Mouse (Mus musculus) limb, embryonic 10.5 days (tissue): ENCODE measurements around the gene Rer1. TPM values are rescaled to one million over a fixed set of nuclear protein-coding genes. Genes with fewer than 3 reads are reported as not detected.

Experiments
- DNase-seq: peaks from one replicate; pipeline ENCODE4 v3.0.0-alpha.2; 2017; ENCODE audit warnings: low spot score
- H3K27ac ChIP-seq: fragments of 300-500 bp; sonication (generic); 2 replicates; pipeline ENCODE4 v1.5.1; 2016; ENCODE audit warnings: mild to moderate bottlenecking
- H3K27me3 ChIP-seq: fragments of 300-500 bp; sonication (generic); 2 replicates; pipeline ENCODE4 v1.6.1; 2016; ENCODE audit warnings: low read depth, mild to moderate bottlenecking; ENCODE audit not compliant: poor library complexity, severe bottlenecking
- H3K36me3 ChIP-seq: fragments of 300-500 bp; sonication (generic); 2 replicates; pipeline ENCODE4 v1.6.1; 2016; ENCODE audit warnings: mild to moderate bottlenecking, moderate library complexity
- H3K4me1 ChIP-seq: fragments of 300-500 bp; sonication (generic); 2 replicates; pipeline ENCODE4 v1.6.1; 2016
- H3K4me3 ChIP-seq: fragments of 300-500 bp; sonication (generic); 2 replicates; pipeline ENCODE4 v1.5.1; 2016; ENCODE audit warnings: mild to moderate bottlenecking, moderate library complexity
- H3K9me3 ChIP-seq: fragments of 300-500 bp; sonication (generic); replicated peaks from 2 replicates; pipeline ENCODE4 v1.6.1; 2016; ENCODE audit warnings: mild to moderate bottlenecking
- WGBS: fragments of 180-500 bp; shearing (Covaris S2); methylation state at CpG from one replicate; pipeline ENCODE4 v1.1.7; 2016; 5-methylcytosine and 5-hydroxymethylcytosine counted together
- polyA plus RNA-seq: library from polyadenylated mRNA; unstranded; fragments of >200 nt; fragmentation: Nextera tagmentation; extraction: Ambion mirVana; gene quantifications from 2 replicates; pipeline ENCODE4 v1.2.1, GENCODE M21; 2016

Rer1 gene
- polyA plus RNA-seq, result 133 and 142 TPM in 2 replicates

- H3K9me3 ChIP-seq, result no peaks in the 10 kb centered on the region
- DNase-seq, result peak; percentile 100
- H3K4me3 ChIP-seq, result peak within 1 kb of the TSS; percentile 94
- H3K27me3 ChIP-seq, result no peaks in the 10 kb centered on the region
- H3K4me1 ChIP-seq, result peaks cover 42% of the 10 kb centered on the region
- peak within 1 kb of the TSS; percentile 96 for H3K27ac ChIP-seq
- H3K36me3 ChIP-seq, result peaks cover 44% of the 10 kb centered on the region
- under 1% methylated on average over 84 of the region's 85 CpGs for WGBS
These were observed at the start of gene Rer1, which contains the start of gene Morn1 for GRCm38 (mm10) chr4:155086108-155087024. Gene Rer1 (minus strand): TSS chr4:155086382. Gene Morn1 (plus strand): TSS chr4:155086577.

DNA sequence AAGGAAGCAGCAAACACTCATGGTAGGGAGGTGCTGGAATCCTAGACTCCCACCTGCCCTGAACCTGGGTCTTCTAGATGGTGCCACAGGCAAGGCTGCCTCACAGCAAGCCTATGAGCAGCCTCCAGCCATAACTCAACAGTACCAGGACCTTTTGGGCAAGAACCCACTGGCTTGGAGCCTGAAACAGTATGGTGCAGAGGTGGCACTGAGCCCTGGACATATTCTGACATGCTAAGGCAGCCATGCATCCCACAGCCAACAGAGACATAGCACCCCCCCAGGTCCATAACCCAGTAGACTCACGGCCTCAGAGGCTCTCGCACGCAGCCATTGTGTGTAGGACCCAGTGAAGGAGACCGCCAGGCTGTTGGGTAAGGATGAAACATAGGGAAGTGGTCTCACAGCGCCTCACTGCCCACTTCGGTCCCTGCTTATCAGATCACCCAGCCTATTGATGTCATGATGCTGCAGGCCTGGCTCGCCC, 48.5 kb upstream of the Rer1 start:
- H3K9me3 ChIP-seq, result no peaks in the 10 kb centered on the region
- no peaks in the 10 kb centered on the region for H3K27me3 ChIP-seq
- H3K4me1 ChIP-seq, result peaks cover 77% of the 10 kb centered on the region
- H3K4me3 ChIP-seq, result no peak overlapping the region
- H3K27ac ChIP-seq, result peak overlapping the region; percentile 81
- no peak for DNase-seq
- no peaks in the 10 kb centered on the region for H3K36me3 ChIP-seq
- WGBS, result 88% methylated on average over 7 of the region's 7 CpGs

DNA sequence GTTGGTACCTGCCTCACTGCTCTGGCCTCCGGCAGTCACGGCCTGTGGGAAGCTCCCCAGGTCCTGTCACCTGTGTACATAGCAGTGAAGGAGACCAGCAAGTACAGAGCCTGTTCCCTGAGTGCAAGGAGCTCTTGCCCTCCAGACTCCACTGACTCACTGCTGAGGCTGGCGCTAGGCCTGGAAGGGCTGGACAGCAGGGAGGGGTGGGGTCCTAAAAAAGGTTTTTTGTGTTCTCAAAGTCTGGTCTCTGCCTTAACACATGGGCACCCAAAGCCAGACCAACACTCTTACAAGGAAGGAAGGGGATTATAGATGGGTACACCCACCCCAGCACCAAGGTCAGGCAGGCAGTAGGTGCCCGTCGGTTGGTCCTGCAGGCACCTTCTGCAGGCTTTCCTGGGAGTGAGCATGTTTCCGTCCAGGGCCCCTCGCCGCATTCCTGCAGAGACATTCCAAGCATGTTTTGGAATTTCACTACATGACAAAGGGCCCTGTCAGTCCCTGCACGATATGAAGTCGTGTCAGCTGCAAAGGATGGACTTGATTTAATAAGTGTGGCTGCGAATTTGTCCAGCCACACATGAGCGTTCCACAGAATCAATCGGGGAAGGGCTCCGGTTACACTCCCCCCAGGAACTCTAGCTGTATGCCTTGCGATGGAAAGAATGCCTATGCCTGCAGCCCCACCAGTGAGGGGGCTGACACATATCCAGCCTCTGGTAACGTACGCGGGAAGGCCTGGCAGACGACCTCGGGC, 47.7 kb upstream of the Rer1 start:
- peak overlapping the region; percentile 32 for H3K4me3 ChIP-seq
- no peaks in the 10 kb centered on the region for H3K27me3 ChIP-seq
- H3K27ac ChIP-seq, result peak overlapping the region; percentile 81
- 23% methylated on average over 20 of the region's 20 CpGs for WGBS
- peak; percentile 68 for DNase-seq
- peaks cover 71% of the 10 kb centered on the region for H3K4me1 ChIP-seq
- no peaks in the 10 kb centered on the region for H3K36me3 ChIP-seq
- H3K9me3 ChIP-seq, result no peaks in the 10 kb centered on the region

GRCm38 (mm10) chr4:155133188-155133587, 47.0 kb upstream of the Rer1 start:
- WGBS, result 60% methylated on average over 3 of the region's 3 CpGs
- Histone ChIP-seq H3K27me3 (no peaks in the 10 kb centered on the region), H3K9me3 (no peaks in the 10 kb centered on the region), H3K27ac (peak overlapping the region; percentile 81), H3K36me3 (no peaks in the 10 kb centered on the region), H3K4me1 (peaks cover 68% of the 10 kb centered on the region), H3K4me3 (no peak overlapping the region)
- DNase-seq, result no peak

DNA sequence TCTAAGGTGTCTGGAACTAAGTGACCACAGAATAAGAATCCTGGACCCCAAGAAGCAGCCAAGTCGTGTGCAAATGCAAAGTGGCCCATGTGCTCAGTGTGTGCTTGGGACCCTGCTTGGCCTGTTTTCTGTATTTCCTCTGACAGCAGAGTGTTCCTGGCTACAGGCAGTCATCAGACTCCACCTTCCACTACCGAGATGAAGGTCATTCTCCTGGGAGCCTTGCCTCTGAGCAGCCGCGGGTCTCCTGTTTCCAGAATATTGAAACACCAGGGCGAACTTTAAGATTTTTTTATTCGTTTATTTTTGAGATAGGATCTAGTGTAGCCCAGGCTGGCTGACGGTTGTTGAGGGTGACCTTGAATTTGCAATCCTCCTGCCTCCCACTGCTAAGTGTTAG, 44.4 kb upstream of the Rer1 start:
- H3K27me3 ChIP-seq, result 0 out of 2 replicates have a peak, but pooled peaks cover 3% of the 10 kb centered on the region
- DNase-seq, result no peak
- no peak overlapping the region for H3K4me3 ChIP-seq
- no peaks in the 10 kb centered on the region for H3K9me3 ChIP-seq
- H3K27ac ChIP-seq, result peak overlapping the region; percentile 15; the same call in 1 of the 2 replicates
- H3K36me3 ChIP-seq, result no peaks in the 10 kb centered on the region
- 84% methylated on average over 7 of the region's 7 CpGs for WGBS
- peaks cover 66% of the 10 kb centered on the region for H3K4me1 ChIP-seq

GRCm38 (mm10) chr4:155129996-155130395, 43.8 kb upstream of the Rer1 start:
- no peaks in the 10 kb centered on the region for H3K36me3 ChIP-seq
- H3K4me3 ChIP-seq, result no peak overlapping the region
- peaks cover 66% of the 10 kb centered on the region for H3K4me1 ChIP-seq
- WGBS, result 87% methylated on average over 14 of the region's 14 CpGs
- peak overlapping the region; percentile 15; the same call in 1 of the 2 replicates for H3K27ac ChIP-seq
- H3K9me3 ChIP-seq, result no peaks in the 10 kb centered on the region
- DNase-seq, result no peak
- H3K27me3 ChIP-seq, result 0 out of 2 replicates have a peak, but pooled peaks cover 6% of the 10 kb centered on the region

DNA sequence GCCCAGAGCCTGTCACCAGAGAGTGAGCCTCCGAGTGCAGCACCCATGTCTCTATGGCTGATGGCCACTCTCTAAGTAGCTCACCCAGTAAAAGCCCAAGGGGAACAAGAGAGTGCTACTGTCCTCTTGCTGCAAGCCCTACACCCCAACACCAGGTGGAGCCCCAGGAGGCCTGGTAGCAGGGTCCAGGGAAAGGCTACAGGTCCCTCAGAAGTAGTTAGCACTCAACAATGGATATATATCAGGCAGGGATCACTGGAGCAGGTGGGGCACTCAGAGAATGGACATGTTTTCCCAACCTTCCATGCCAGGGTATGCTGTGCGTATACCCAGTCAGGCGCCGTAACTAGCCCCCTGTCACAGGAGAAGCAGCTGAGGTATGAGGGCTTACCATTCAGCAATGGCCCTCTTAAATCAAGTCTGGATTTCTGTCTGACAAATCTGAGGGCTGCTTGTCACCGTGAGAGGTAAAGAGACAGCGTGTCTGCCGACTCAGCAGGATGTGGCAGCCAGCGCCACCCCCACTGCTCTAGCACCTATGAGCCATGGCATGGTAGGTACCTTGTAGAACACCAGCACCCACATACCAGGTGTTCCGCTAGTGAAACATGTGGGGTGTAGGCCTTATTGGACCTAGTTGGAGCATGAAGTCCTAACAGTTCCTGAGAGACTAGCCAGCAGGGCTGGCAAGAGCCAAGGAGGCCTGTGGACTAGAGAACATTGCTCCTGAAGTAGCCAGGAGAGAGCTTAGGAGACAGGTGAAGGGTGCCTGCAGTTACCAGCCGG, 43.1 kb upstream of the Rer1 start:
- 0 out of 2 replicates have a peak, but pooled peaks cover 6% of the 10 kb centered on the region for H3K27me3 ChIP-seq
- H3K27ac ChIP-seq, result peak overlapping the region; percentile 15; the same call in 1 of the 2 replicates
- no peaks in the 10 kb centered on the region for H3K36me3 ChIP-seq
- WGBS, result 91% methylated on average over 10 of the region's 10 CpGs
- peaks cover 66% of the 10 kb centered on the region for H3K4me1 ChIP-seq
- H3K9me3 ChIP-seq, result no peaks in the 10 kb centered on the region
- H3K4me3 ChIP-seq, result no peak overlapping the region
- DNase-seq, result no peak

GRCm38 (mm10) chr4:155128411-155128810, 42.2 kb upstream of the Rer1 start:
- Histone ChIP-seq H3K27me3 (0 out of 2 replicates have a peak, but pooled peaks cover 6% of the 10 kb centered on the region), H3K36me3 (no peaks in the 10 kb centered on the region), H3K4me1 (peaks cover 61% of the 10 kb centered on the region), H3K27ac (peak overlapping the region; percentile 28; the same call in 1 of the 2 replicates), H3K9me3 (no peaks in the 10 kb centered on the region), H3K4me3 (no peak overlapping the region)
- no peak for DNase-seq
- whole genome bisulfite sequencing, result 91% methylated on average over 15 of the region's 15 CpGs

- WGBS, result 72% methylated on average over 7 of the region's 7 CpGs
- Histone ChIP-seq H3K27ac (peak overlapping the region; percentile 42), H3K4me3 (no peak overlapping the region), H3K4me1 (peaks cover 62% of the 10 kb centered on the region), H3K27me3 (0 out of 2 replicates have a peak, but pooled peaks cover 6% of the 10 kb centered on the region), H3K36me3 (no peaks in the 10 kb centered on the region), H3K9me3 (no peaks in the 10 kb centered on the region)
- DNase-seq, result no peak
These were observed 40.6 kb upstream of the Rer1 start for GRCm38 (mm10) chr4:155126602-155127372.

DNA sequence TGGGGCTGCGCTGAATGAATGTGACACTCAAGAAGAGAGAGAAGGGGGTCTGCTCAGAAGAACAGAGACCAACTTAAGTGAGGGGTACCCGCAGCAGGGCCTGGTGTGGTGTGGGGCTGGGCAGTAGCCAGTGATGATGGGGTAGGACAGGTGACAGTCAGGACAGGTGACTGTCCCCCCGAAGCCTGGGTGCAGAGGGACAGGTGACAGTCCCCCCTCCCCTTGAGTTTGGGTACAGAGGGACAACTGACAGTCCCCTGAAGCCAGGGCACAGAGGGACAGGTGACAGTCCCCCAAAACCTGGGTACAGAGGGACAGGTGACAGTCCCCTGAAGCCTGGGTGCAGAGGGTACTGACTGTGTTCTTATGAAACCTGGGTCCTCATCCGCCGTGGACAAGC, 40.0 kb upstream of the Rer1 start:
- 89% methylated on average over 5 of the region's 5 CpGs for WGBS
- Histone ChIP-seq H3K27me3 (0 out of 2 replicates have a peak, but pooled peaks cover 6% of the 10 kb centered on the region), H3K9me3 (no peaks in the 10 kb centered on the region), H3K36me3 (no peaks in the 10 kb centered on the region), H3K4me3 (no peak overlapping the region), H3K4me1 (peaks cover 59% of the 10 kb centered on the region), H3K27ac (peak overlapping the region; percentile 50; the same call in 1 of the 2 replicates)
- no peak for DNase-seq

DNA sequence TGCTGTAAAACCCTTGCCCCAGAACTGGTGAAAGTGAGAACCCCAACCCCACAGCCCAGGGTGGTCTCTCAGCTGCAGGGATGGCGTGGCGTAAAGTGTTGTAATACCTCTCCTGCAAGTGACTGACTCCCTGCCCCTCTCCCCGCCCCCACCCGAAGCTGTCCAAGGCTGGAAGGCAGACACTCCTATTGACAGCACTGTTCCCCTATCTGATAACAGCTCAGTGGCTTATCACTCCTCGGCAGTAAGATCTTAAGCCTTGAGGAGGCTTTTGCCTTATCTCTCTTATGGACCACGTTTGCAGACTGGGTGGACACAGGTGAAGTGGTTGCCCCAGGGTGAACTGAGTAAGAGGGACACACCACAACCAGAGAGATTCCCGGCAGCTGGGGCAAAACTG, 39.1 kb upstream of the Rer1 start:
- peak overlapping the region; percentile 50 for H3K27ac ChIP-seq
- WGBS, result 38% methylated on average over 7 of the region's 7 CpGs

More for the DNA sequence above, 39.1 kb upstream of the Rer1 start:
- H3K4me3 ChIP-seq, result no peak overlapping the region
- peaks cover 60% of the 10 kb centered on the region for H3K4me1 ChIP-seq
- DNase-seq, result no peak
- H3K36me3 ChIP-seq, result no peaks in the 10 kb centered on the region
- 0 out of 2 replicates have a peak, but pooled peaks cover 6% of the 10 kb centered on the region for H3K27me3 ChIP-seq
- H3K9me3 ChIP-seq, result no peaks in the 10 kb centered on the region
